Mouse (Mus musculus) heart, postnatal 0 days (tissue): ENCODE measurements around the gene Mrpl48. TPM values are rescaled to one million over a fixed set of nuclear protein-coding genes. Genes with fewer than 3 reads are reported as not detected.

ENCODE experiments used
- ATAC-seq: fragments of 200-750 bp; cut with Nextera tagmentation; 2 replicates; pipeline ENCODE4 v1.8.0; 2017; ENCODE audit warnings: low read depth, moderate number of reproducible peaks, moderate library complexity; ENCODE audit not compliant: insufficient read depth
- DNase-seq: peaks from one replicate; pipeline ENCODE4 v3.0.0-alpha.2; 2016; ENCODE audit warnings: low spot score
- H3K27ac ChIP-seq: fragments of 300-500 bp; sonication (generic); 2 replicates; pipeline ENCODE4 v1.5.1; 2014; ENCODE audit warnings: low read depth, mild to moderate bottlenecking
- H3K27me3 ChIP-seq: fragments of 300-500 bp; sonication (generic); 2 replicates; pipeline ENCODE4 v1.6.1; 2014; ENCODE audit warnings: low read length, mixed read lengths; ENCODE audit not compliant: control insufficient read depth, insufficient read depth
- H3K36me3 ChIP-seq: fragments of 300-500 bp; sonication (generic); replicated peaks from 2 replicates; pipeline ENCODE4 v1.6.1; 2014; ENCODE audit warnings: low read length, mixed read lengths; ENCODE audit not compliant: control insufficient read depth, insufficient read depth
- H3K4me1 ChIP-seq: fragments of 300-500 bp; sonication (generic); 2 replicates; pipeline ENCODE4 v1.6.1; 2014; ENCODE audit warnings: antibody characterized with exemption; ENCODE audit not compliant: control insufficient read depth, insufficient read depth
- H3K4me2 ChIP-seq: fragments of 300-500 bp; sonication (generic); 2 replicates; pipeline ENCODE4 v1.6.1; 2014; ENCODE audit warnings: low read depth, mild to moderate bottlenecking, low read length, moderate library complexity
- H3K4me3 ChIP-seq: fragments of 300-500 bp; sonication (generic); 2 replicates; pipeline ENCODE4 v1.5.1; 2014; ENCODE audit warnings: low read depth, low read length
- H3K9ac ChIP-seq: fragments of 300-500 bp; sonication (generic); replicated peaks from 2 replicates; pipeline ENCODE4 v1.6.1; 2014; ENCODE audit warnings: low read depth, low read length, mixed read lengths
- H3K9me3 ChIP-seq: fragments of 300-500 bp; sonication (generic); replicated peaks from 2 replicates; pipeline ENCODE4 v1.6.1; 2016; ENCODE audit warnings: low read length; ENCODE audit not compliant: control insufficient read depth
- CTCF ChIP-seq: IDR thresholded peaks from 2 replicates; pipeline ENCODE4 v1.5.1; 2016; ENCODE audit warnings: antibody characterized with exemption, control low read depth, low read depth
- EP300 ChIP-seq: IDR thresholded peaks from 2 replicates; pipeline ENCODE4 v1.6.1; 2016; ENCODE audit warnings: antibody characterized with exemption, low read depth
- WGBS: fragments of 180-500 bp; shearing (Covaris S2); extraction: QIAGEN DNeasy Blood & Tissue Kit; methylation state at CpG from one replicate; pipeline ENCODE4 v1.1.7; 2014; 5-methylcytosine and 5-hydroxymethylcytosine counted together
- polyA plus RNA-seq: library from polyadenylated mRNA; unstranded; fragments of >200 nt; fragmentation: Nextera tagmentation; extraction: Ambion mirVana; gene quantifications from 2 replicates; pipeline ENCODE4 v1.2.1, GENCODE M21; 2015
- total RNA-seq: library from RNA; depleted of rRNA; stranded (reverse); fragments of >200 nt; gene quantifications from 2 replicates; pipeline ENCODE4 v1.2.3, GENCODE M21; 2014; ENCODE audit warnings: low replicate concordance

The Mrpl48 gene
- total and polyA plus RNA-seq, 2 experiments from 2014 or later: 32.6 to 119 TPM

GRCm38 (mm10) chr7:100600211-100600610, 7.9 kb downstream of the Mrpl48 start:
- DNase-seq: no peak
- ATAC-seq: no peak
- Histone ChIP-seq H3K9ac (no peak overlapping the region), H3K4me1 (no peaks in the 10 kb centered on the region), H3K36me3 (no peaks in the 10 kb centered on the region), H3K4me3 (no peak overlapping the region), H3K27me3 (no peaks in the 10 kb centered on the region), H3K27ac (no peak overlapping the region), H3K4me2 (no peak overlapping the region), H3K9me3 (no peaks in the 10 kb centered on the region)
- TF ChIP-seq CTCF: no peak
- TF ChIP-seq EP300: no peak
- WGBS: 47% methylated on average over 5 of the region's 5 CpGs

GRCm38 (mm10) chr7:100593349-100593748, 14.8 kb downstream of the Mrpl48 start:
- H3K27ac ChIP-seq: no peak overlapping the region
- no peaks in the 10 kb centered on the region for H3K4me1 ChIP-seq
- no peak for DNase-seq
- no peak for TF ChIP-seq EP300
- TF ChIP-seq CTCF: no peak
- no peak overlapping the region for H3K4me2 ChIP-seq
- H3K27me3 ChIP-seq: no peaks in the 10 kb centered on the region
- no peak for ATAC-seq
- no peaks in the 10 kb centered on the region for H3K36me3 ChIP-seq
- no peak overlapping the region for H3K4me3 ChIP-seq
- no peaks in the 10 kb centered on the region for H3K9me3 ChIP-seq
- no peak overlapping the region for H3K9ac ChIP-seq

GRCm38 (mm10) chr7:100591522-100591852, 16.6 kb downstream of the Mrpl48 start:
- no peak for DNase-seq
- peak overlapping the region; percentile 90 for H3K27ac ChIP-seq
- no peaks in the 10 kb centered on the region for H3K27me3 ChIP-seq
- H3K4me2 ChIP-seq: peak overlapping the region; percentile 57
- H3K4me3 ChIP-seq: peak overlapping the region; percentile 65
- H3K36me3 ChIP-seq: no peaks in the 10 kb centered on the region
- WGBS: 2% methylated on average over 2 of the region's 2 CpGs
- H3K4me1 ChIP-seq: no peaks in the 10 kb centered on the region
- H3K9ac ChIP-seq: peak overlapping the region; percentile 51; the same call in 1 of the 2 replicates
- no peak for ATAC-seq
- no peak for TF ChIP-seq EP300
- TF ChIP-seq CTCF: no peak
- H3K9me3 ChIP-seq: no peaks in the 10 kb centered on the region

- no peaks in the 10 kb centered on the region for H3K4me1 ChIP-seq
- H3K4me3 ChIP-seq: peak overlapping the region; percentile 65
- peak overlapping the region; percentile 51 for H3K9ac ChIP-seq
- no peaks in the 10 kb centered on the region for H3K9me3 ChIP-seq
- H3K27ac ChIP-seq: peak overlapping the region; percentile 90
- no peaks in the 10 kb centered on the region for H3K27me3 ChIP-seq
- peak overlapping the region; percentile 57 for H3K4me2 ChIP-seq
- H3K36me3 ChIP-seq: no peaks in the 10 kb centered on the region
- WGBS: under 1% methylated on average over 18 of the region's 20 CpGs
- peak; percentile 26; the same call in 1 of the 2 replicates for TF ChIP-seq EP300
- no peak for TF ChIP-seq CTCF
- ATAC-seq: peak; percentile 95
- peak; percentile 88 for DNase-seq
Measured at GRCm38 (mm10) chr7:100590845-100591521, 17.1 kb downstream of the Mrpl48 start.

- WGBS: 31% methylated on average over 7 of the region's 7 CpGs
- Histone ChIP-seq H3K9me3 (no peaks in the 10 kb centered on the region), H3K36me3 (no peaks in the 10 kb centered on the region), H3K4me3 (peak overlapping the region; percentile 65), H3K9ac (peak overlapping the region; percentile 51), H3K4me1 (no peaks in the 10 kb centered on the region), H3K4me2 (peak overlapping the region; percentile 57), H3K27ac (peak overlapping the region; percentile 90), H3K27me3 (no peaks in the 10 kb centered on the region)
- TF ChIP-seq CTCF: no peak
- no peak for TF ChIP-seq EP300
- ATAC-seq: no peak
- DNase-seq: no peak
Measured at GRCm38 (mm10) chr7:100590504-100590844, 17.6 kb downstream of the Mrpl48 start.

- H3K27ac ChIP-seq: peak overlapping the region; percentile 21; the same call in 1 of the 2 replicates
- DNase-seq: no peak
- H3K9ac ChIP-seq: no peak overlapping the region
- H3K9me3 ChIP-seq: no peaks in the 10 kb centered on the region
- H3K4me2 ChIP-seq: no peak overlapping the region
- no peaks in the 10 kb centered on the region for H3K36me3 ChIP-seq
- TF ChIP-seq CTCF (no peak), EP300 (no peak)
- whole genome bisulfite sequencing: 69% methylated on average over 1 of the region's 1 CpGs
- no peaks in the 10 kb centered on the region for H3K27me3 ChIP-seq
- no peaks in the 10 kb centered on the region for H3K4me1 ChIP-seq
- no peak overlapping the region for H3K4me3 ChIP-seq
- no peak for ATAC-seq
Measured at GRCm38 (mm10) chr7:100589816-100590215, 18.3 kb downstream of the Mrpl48 start.
